ENCODE assay signal across 8 mouse cellular contexts in the genomic region with DNA sequence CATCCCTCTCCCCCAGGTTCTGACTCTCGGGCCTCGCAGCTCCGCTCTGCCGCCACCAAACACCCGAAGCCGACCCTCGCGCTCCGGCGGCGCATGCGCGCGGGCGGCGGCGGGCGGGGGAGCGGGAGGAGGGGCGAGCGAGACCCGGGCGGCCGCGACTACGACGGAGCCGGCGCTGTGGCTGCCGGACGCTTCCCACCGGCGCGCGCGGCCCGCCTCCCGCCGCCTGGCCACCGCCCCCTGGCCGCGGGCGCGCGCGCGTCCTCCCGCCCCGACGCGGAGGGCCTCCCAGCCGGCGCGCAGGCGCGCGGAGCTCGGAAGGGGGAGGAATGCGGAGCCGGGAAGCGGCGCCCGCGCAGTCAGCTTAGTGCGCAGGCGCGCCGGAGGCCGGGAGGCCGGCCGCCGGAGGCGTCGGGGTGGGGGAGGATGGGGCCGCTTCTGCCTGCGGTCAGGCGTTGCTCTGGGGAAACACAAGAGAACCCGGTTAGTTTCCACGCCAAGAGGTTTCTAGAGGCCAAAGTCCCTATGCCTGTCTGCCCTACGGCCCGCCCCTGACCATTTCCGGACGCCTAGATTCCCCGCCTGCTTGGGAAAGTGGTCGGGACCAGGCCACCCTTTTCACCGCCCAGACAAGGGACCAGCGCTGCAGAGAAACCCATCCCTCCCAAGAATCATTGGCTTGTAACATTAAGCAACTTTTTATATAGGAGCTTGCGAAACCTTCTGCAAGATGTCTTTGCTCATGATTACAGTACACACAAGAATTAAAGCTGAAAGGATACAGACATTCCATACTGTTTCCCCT. TPM values are rescaled to one million over a fixed set of nuclear protein-coding genes. Genes with fewer than 3 reads are reported as not detected.
DNase-seq lines count a peak whose midpoint lies in the region; ATAC-seq and TF ChIP-seq lines count a peak whose summit lies in the region.

A gene (minus strand): TSS at position 190 of the 805 bp plus-strand sequence.

- H3K9ac ChIP-seq in heart, embryonic 13.5 days: peak within 1 kb of the TSS; percentile 99
- H3K9ac ChIP-seq in kidney, postnatal 0 days (ENCODE audit: low read depth, low read length): peak within 1 kb of the TSS; percentile 92
- H3K9ac ChIP-seq in liver, embryonic 13.5 days: peak within 1 kb of the TSS; percentile 95
- H3K9ac ChIP-seq in stomach, embryonic 14.5 days (replicated peaks; ENCODE audit: low read depth, low read length): peak within 1 kb of the TSS; percentile 94

- TF ChIP-seq CTCF in kidney, postnatal 0 days (IDR thresholded peaks at IDR 0.05; ENCODE audit: low read depth): no peak

- H3K9me3 ChIP-seq in heart, embryonic 13.5 days: no peaks in the 10 kb centered on the region
- no peaks in the 10 kb centered on the region for H3K9me3 ChIP-seq in kidney, postnatal 0 days (replicated peaks; ENCODE audit: low read length)
- no peaks in the 10 kb centered on the region for H3K9me3 ChIP-seq in liver, embryonic 13.5 days (replicated peaks)
- no peaks in the 10 kb centered on the region for H3K9me3 ChIP-seq in stomach, embryonic 14.5 days (ENCODE audit: control insufficient read depth, low read depth, low read length)

- ATAC-seq in CD4-positive, CD25-positive, alpha-beta regulatory T cell, adult 4 months: peak; percentile 78
- ATAC-seq in erythroid progenitor cell, adult 5-6 weeks (replicated peaks; ENCODE audit: low FRiP score, poor library complexity, severe bottlenecking): peak; percentile 74
- ATAC-seq in heart, embryonic 13.5 days (ENCODE audit: extremely low read depth, insufficient number of reproducible peaks, low FRiP score, low TSS enrichment): peak; percentile 83
- ATAC-seq in kidney, postnatal 0 days (replicated peaks; ENCODE audit: low FRiP score, low read depth): peak; percentile 87
- peak; percentile 83 for ATAC-seq in liver, embryonic 13.5 days (ENCODE audit: low read depth)
- peak; percentile 90 for ATAC-seq in stomach, embryonic 14.5 days (ENCODE audit: insufficient number of reproducible peaks, insufficient read depth, low FRiP score, low read depth)

- H3K4me1 ChIP-seq in heart, embryonic 13.5 days: peaks cover 42% of the 10 kb centered on the region
- H3K4me1 ChIP-seq in kidney, postnatal 0 days (replicated peaks; ENCODE audit: insufficient read depth, low read length): peaks cover 10% of the 10 kb centered on the region
- H3K4me1 ChIP-seq in liver, embryonic 13.5 days (replicated peaks): peaks cover 59% of the 10 kb centered on the region
- peaks cover 16% of the 10 kb centered on the region; the same call in 1 of the 2 replicates for H3K4me1 ChIP-seq in stomach, embryonic 14.5 days (ENCODE audit: control insufficient read depth, insufficient read depth, low read length)

- WGBS in heart, embryonic 13.5 days: under 1% methylated on average over 65 of the region's 88 CpGs
- under 1% methylated on average over 63 of the region's 88 CpGs for WGBS in kidney, postnatal 0 days
- under 1% methylated on average over 68 of the region's 88 CpGs for WGBS in liver, embryonic 13.5 days (ENCODE audit: insufficient replicate concordance)
- WGBS in stomach, embryonic 14.5 days: 0% methylated on average over 76 of the region's 88 CpGs

- no peaks in the 10 kb centered on the region for H3K36me3 ChIP-seq in heart, embryonic 13.5 days
- no peaks in the 10 kb centered on the region for H3K36me3 ChIP-seq in kidney, postnatal 0 days (ENCODE audit: insufficient read depth, low read length)
- H3K36me3 ChIP-seq in liver, embryonic 13.5 days: no peaks in the 10 kb centered on the region
- no peaks in the 10 kb centered on the region for H3K36me3 ChIP-seq in stomach, embryonic 14.5 days (ENCODE audit: control insufficient read depth, insufficient read depth, low read length)

- peak within 1 kb of the TSS; percentile 73 for H3K4me3 ChIP-seq in heart, embryonic 13.5 days
- H3K4me3 ChIP-seq in kidney, postnatal 0 days (replicated peaks; ENCODE audit: low read depth, low read length): peak within 1 kb of the TSS; percentile 83
- peak within 1 kb of the TSS; percentile 94 for H3K4me3 ChIP-seq in liver, embryonic 13.5 days (replicated peaks)
- H3K4me3 ChIP-seq in stomach, embryonic 14.5 days (ENCODE audit: low read depth, low read length): peak within 1 kb of the TSS; percentile 92

- no peaks in the 10 kb centered on the region for H3K27me3 ChIP-seq in heart, embryonic 13.5 days (replicated peaks)
- H3K27me3 ChIP-seq in kidney, postnatal 0 days (ENCODE audit: insufficient read depth, low read length): no peaks in the 10 kb centered on the region
- H3K27me3 ChIP-seq in liver, embryonic 13.5 days: no peaks in the 10 kb centered on the region
- no peaks in the 10 kb centered on the region for H3K27me3 ChIP-seq in stomach, embryonic 14.5 days (ENCODE audit: control insufficient read depth, insufficient read depth, low read length)

- peak within 1 kb of the TSS; percentile 98 for H3K4me2 ChIP-seq in heart, embryonic 13.5 days
- peak within 1 kb of the TSS; percentile 89 for H3K4me2 ChIP-seq in kidney, postnatal 0 days (ENCODE audit: low read length)
- H3K4me2 ChIP-seq in liver, embryonic 13.5 days: peak within 1 kb of the TSS; percentile 98
- H3K4me2 ChIP-seq in stomach, embryonic 14.5 days (replicated peaks; ENCODE audit: low read depth, low read length): peak within 1 kb of the TSS; percentile 99

- DNase-seq in brain, embryonic 18.5 days (ENCODE audit: low read depth, low spot score): peak; percentile 88
- DNase-seq in kidney, postnatal 0 days (ENCODE audit: low spot score): peak; percentile 97
- DNase-seq in liver, embryonic 13.5 days: peak; percentile 87
- DNase-seq in natural killer cell, adult 2 months (ENCODE audit: low spot score in 2 of 2): peak; percentile 89 to 90

- peak within 1 kb of the TSS; percentile 99 for H3K27ac ChIP-seq in heart, embryonic 13.5 days (replicated peaks)
- H3K27ac ChIP-seq in kidney, postnatal 0 days: peak within 1 kb of the TSS; percentile 95
- peak within 1 kb of the TSS; percentile 96 for H3K27ac ChIP-seq in liver, embryonic 13.5 days
- peak within 1 kb of the TSS; percentile 99 for H3K27ac ChIP-seq in stomach, embryonic 14.5 days (ENCODE audit: low read length)

RNA-seq across cellular contexts. Expression of the gene that starts here (rescaled TPM):
- 10 to 100 TPM; 12.1 to 18.5 TPM for polyA plus RNA-seq in CD4-positive, CD25-positive, alpha-beta regulatory T cell, adult 4 months (2017; shearing (Covaris generic))
- 72.9 and 77.1 TPM in 2 replicates for total RNA-seq in erythroid progenitor cell, adult 5-6 weeks (2015; ENCODE audit: low replicate concordance)
- total RNA-seq in erythroid progenitor cell, adult 5-6 weeks (2017; ENCODE audit: low replicate concordance): 132 and 139 TPM in 2 replicates
- polyA plus RNA-seq in heart, embryonic 13.5 days (2015; fragmentation: Nextera tagmentation; extraction: Ambion mirVana): 5.1 and 6.6 TPM in 2 replicates
- 6.2 and 6.6 TPM in 2 replicates for polyA plus RNA-seq in kidney, postnatal 0 days (2015; fragmentation: Nextera tagmentation; extraction: Ambion mirVana)
- polyA plus RNA-seq in liver, embryonic 13.5 days (2015; fragmentation: Nextera tagmentation; extraction: Ambion mirVana): 4.2 and 4.8 TPM in 2 replicates
- 16.2 and 16.9 TPM in 2 replicates for polyA plus RNA-seq in stomach, embryonic 14.5 days (2014; fragmentation: Nextera tagmentation; extraction: Ambion mirVana)

Comparison
In these comparisons a context has a peak if more than half of its experiments do, and no peak if none do; other contexts are left out.
1. Peak in every context shown above with its lines: DNase-seq, ATAC-seq, H3K4me3 ChIP-seq and H3K27ac ChIP-seq.